Mouse (Mus musculus) lung, postnatal 0 days (tissue): ENCODE measurements at regions not wholly inside any gene's neighbourhood (a gene's known extent, or its start where the extent isn't known, plus 50 kb on each side); places are given as distances from the start of the nearest gene placed in this dataset.

ENCODE experiments used
- CTCF ChIP-seq: IDR thresholded peaks from 2 replicates; pipeline ENCODE4 v1.5.1; 2016; ENCODE audit warnings: antibody characterized with exemption, mild to moderate bottlenecking
- EP300 ChIP-seq: IDR thresholded peaks from 2 replicates; pipeline ENCODE4 v1.6.1; 2016; ENCODE audit warnings: antibody characterized with exemption, mild to moderate bottlenecking, control low read depth

DNA sequence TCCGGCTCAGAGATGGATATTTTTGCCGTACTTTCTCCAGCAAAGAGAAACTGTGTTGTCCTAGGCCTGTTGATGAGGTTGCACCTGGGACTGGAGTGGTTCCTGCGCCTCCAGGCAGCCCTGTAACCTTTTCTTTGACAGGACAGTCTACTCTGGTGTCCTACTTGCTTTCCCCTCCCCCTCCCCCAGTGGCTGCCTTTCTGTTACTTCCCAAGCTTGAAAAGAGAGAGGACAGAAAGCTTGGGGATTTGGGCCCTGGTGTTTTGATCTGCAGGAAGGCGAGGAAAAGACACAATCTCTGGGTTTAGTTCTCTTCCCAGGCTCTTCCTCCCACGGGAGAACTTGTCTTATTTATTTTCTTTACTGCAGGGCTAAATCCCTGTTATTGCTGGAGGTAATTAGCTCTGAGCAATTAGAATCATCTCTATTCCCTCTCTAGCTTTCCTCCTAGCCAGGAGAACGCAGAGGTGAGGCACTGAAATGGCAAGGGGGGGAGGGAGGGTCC is 333.2 kb upstream of the Auts2 start:
- TF ChIP-seq CTCF (no peak), EP300 (no peak)
